Mouse (Mus musculus) mature B cell (primary cell): Measurements from ENCODE around the gene Msl3.

Experiments used
- in situ Hi-C: fragments of 300-500 bp; cut with MboI; formaldehyde crosslinking; loops from 2 replicates; pipeline ENCODE4 v1.14.3; 2019

Msl3 gene

DNA sequence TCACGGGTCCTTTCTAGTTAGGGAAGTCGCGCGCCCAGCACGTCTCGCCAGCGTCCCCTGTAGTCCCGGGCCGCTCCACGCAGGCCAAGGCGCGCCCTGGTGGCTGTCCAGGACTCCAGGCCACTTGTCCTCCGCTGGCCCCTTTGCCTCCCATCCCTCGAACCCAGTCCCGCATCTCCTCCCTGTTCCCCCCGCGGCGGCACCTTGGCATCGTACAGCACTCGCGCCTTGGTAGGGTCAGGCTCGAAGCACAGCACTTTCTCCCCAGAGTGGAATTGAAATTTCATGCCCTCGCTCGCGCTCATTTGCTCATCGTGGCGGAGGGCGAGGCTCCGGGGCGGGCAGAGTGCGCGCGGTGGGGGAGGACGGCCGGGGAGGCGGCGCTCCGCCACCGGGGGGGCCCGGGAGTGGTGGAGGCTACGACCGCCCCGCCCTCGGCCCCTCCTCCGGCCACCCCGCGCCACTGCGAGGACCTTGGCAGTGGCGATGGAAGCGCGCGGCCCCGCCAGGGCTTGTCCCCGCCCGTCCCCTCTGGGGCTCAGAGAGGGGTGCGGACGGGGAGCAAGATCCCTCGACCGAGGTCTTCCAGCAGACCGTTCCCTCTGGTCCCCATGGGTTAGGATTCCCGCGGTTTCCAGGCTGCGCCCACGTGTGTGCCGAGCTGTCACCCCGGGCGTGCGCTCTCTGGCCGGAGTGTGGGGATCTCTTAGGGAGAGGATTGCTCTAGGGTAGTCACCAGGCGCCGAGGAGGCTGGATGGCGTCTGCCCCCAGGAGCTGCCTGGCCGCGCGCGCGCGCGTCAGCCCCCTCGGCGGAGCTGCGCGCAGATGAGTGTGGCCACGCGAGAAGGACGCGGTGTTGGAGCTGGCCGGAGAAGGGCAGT is at the start of gene Msl3:
Gene Msl3 (minus strand): TSS at position 374 of the 882 bp plus-strand sequence.
- in situ Hi-C loops, result loop anchor here (25.0 kb wide), 3 partner anchors 264 to 639 kb away; partner anchors contain the start of gene Hccs

GRCm38 (mm10) chrX:168717969-168718368 is 44.3 kb upstream of the Msl3 start:
- in situ Hi-C loops, result no loop called here

DNA sequence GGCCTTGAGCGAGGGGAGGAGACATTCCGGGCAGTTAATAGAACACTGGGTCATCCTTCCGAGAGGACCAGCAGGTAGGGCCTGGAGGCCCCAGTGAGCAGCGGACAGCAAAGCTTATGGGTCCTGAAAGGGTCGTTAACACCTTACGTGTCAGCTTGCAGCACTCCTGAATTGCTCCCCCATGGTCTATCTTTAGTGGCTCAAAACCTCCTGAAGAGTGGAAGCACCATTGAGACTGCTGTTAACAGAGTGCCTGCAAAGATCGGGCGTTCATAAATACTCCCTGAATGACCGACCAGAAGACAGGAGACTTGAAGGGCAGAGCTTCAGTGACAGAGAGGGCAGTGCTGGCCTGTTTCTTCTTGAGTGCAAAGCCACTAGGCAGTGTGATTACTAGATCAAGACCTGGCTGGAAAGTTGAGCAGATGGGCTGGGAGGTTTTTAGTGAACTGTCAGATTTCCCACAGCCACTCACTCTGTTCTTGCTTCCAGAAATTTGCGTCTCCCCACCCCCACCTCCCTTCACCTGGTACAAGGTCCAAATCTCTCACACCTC is 787 bp upstream of the Msl3 start:
- in situ Hi-C loops, result loop anchor here (25.0 kb wide), 3 partner anchors 263 to 638 kb away; partner anchors contain the start of gene Hccs

- in situ Hi-C loops, result loop anchor here (25.0 kb wide), 3 partner anchors 264 to 639 kb away; partner anchors contain the start of gene Hccs
These were observed 679 bp downstream of the Msl3 start for GRCm38 (mm10) chrX:168672913-168673524.

- in situ Hi-C loops, result loop anchor here (25.0 kb wide), 3 partner anchors 265 to 640 kb away; partner anchors contain the start of gene Hccs
These were observed 1.3 kb downstream of the Msl3 start for GRCm38 (mm10) chrX:168672425-168672824.

GRCm38 (mm10) chrX:168663982-168664689 is 9.6 kb downstream of the Msl3 start:
- in situ Hi-C loops, result loop anchor here (25.0 kb wide), 3 partner anchors 273 to 648 kb away; partner anchors contain the start of gene Hccs

DNA sequence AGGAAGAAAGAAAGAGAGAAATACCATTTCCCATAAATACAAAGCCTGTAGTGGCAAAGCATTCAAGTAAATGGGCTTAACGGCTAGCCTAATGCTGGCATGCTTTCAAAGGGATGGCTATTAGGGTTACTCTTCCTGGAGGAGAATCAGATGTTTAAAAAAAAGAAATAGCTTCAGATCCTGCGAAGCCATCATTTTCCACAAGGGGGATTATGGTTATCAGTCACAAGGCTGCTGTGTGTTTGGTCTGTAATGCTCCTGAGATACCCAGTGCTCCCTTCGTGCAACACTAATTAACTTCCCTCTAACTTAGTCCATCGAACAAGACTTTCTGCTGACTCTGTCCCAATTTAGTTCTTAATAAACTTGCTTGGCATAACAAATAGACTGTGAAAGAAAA is 13.5 kb downstream of the Msl3 start:
- in situ Hi-C loops, result loop anchor here (25.0 kb wide), 3 partner anchors 277 to 652 kb away; partner anchors contain the start of gene Hccs

- in situ Hi-C loops, result loop anchor here (25.0 kb wide), 3 partner anchors 277 to 652 kb away; partner anchors contain the start of gene Hccs
These were observed 13.9 kb downstream of the Msl3 start for GRCm38 (mm10) chrX:168659803-168660202.

DNA sequence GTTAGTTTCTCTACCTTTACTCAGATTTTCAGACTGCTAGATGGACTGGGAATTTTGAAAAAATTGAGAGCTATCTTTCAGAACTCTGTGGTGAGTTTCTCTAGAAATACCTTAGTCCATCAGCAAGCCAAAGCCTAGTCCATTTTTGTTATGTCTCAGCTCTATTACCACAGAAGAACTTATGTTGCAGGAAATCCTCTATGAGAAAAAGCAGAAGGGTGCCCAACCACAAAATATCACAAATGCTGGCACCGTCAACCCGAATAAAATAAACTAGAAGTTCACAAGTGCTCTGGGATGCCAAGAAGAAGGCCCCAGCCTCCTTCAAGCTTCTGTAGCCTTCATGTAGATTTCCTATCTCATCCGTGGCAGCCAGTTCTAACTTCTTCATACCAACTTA is 14.4 kb downstream of the Msl3 start:
- in situ Hi-C loops, result loop anchor here (25.0 kb wide), 3 partner anchors 278 to 653 kb away; partner anchors contain the start of gene Hccs

DNA sequence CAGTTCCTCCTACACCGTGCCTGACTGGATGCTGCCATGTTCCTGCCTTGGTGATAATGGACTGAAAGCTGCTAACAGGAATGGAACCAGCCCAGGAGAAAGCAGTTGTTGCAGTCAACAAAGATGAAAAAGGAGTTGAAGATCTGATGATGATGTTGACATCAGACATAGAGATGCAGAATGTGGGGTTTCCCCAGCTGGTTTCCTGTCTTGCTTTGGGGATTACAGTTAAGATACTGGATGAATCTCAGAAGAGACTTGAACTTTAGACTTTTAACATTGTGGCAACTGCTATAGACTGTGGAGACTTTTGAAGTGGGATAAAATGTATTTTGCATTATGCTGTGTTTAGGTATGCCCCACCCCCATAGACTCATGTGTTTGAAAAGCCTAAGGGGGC is 15.9 kb downstream of the Msl3 start:
- in situ Hi-C loops, result loop anchor here (25.0 kb wide), 3 partner anchors 280 to 655 kb away; partner anchors contain the start of gene Hccs

GRCm38 (mm10) chrX:168649336-168649735 is 24.4 kb downstream of the Msl3 start:
- in situ Hi-C loops, result no loop called here

- in situ Hi-C loops, result no loop called here
These were observed 26.0 kb downstream of the Msl3 start for GRCm38 (mm10) chrX:168647746-168648145.

- in situ Hi-C loops, result no loop called here
These were observed 30.2 kb downstream of the Msl3 start for GRCm38 (mm10) chrX:168643451-168643850.

DNA sequence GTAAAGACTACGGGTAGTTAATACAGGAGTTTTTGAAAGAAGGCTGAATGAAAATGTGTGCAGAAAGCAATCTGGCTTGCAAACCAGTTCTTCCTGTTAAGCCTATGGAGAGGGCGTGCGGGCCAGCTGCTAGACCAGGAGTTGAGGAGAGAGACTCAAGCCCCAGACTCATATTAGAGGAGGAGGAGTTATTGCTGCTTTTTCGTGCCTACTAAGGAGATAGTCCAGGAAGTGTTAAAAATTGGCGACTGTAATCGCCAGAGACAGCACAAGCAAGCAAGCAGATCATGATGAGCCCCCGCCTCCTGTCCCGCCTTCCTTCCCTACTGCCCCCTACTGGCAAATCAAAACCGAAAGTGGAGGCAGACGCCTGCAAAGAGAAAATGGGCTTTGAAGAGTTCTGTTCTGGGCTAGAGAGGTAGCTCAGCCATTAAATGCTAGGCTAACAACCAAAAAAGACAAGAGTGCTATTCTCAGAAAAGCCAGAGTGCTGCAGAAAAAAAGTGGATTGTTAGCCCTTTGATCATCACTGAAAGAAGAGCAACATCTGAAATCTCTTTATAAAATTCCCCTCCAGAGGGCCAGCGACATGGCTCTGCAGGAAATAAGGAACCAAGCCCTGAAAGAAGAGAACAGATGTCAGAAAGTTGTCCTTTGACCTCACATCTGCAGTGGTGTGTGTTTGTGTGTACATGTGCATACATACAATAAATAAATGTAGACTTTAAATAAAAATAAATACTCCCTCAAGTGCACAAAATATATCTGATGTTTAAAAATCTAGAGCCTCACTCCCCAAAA is 33.9 kb downstream of the Msl3 start:
- in situ Hi-C loops, result no loop called here
